Mouse (Mus musculus) left cerebral cortex, adult 11 months (tissue): ENCODE measurements at regions not wholly inside any gene's neighbourhood (a gene's known extent, or its start where the extent isn't known, plus 50 kb on each side); places are given as distances from the start of the nearest gene placed in this dataset.

Experiments used
- DNase-seq: peaks from one replicate; pipeline ENCODE4 v3.0.0; 2022; ENCODE audit warnings: low spot score

DNA sequence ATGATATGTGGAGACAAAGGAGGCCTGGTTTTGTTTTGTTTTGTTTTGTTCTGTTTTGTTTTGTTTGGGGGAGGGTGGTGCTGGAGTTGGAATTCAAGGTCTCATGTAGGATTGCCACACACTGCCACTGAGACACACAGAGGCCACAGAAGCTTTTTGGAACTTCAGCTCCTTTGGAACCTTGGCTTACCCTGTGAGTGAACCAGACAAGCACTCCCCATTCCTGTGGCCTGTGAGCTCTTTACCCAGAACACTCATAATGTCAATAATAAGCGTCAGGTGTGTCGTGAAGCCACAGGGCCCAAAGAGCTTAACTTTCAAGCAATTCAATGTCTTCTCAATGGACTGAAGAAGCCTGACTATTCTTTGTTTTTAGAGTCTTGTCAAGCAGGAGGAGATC, 70.2 kb upstream of the Il15 start:
- DNase-seq, result no peak

DNA sequence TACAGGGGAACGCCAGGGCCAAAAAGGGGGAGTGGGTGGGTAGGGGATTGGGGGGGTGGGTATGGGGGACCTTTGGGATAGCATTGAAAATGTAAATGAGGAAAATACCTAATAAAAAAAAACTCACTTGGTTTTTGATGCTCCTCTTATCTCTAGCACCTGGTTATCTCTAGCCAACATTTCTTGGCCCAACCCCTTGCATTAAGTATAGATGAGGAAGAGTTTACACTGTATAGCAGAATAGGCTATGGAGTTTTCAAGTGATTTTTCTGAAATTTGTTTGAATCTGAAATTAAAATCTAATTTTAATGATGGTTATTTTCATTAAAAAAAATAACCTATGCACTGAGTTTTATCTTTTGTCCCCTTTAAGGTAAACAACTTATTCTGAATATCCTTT, 68.8 kb upstream of the Il15 start:
- no peak for DNase-seq

GRCm38 (mm10) chr8:82469824-82470223, 66.8 kb upstream of the Il15 start:
- DNase-seq, result no peak

DNA sequence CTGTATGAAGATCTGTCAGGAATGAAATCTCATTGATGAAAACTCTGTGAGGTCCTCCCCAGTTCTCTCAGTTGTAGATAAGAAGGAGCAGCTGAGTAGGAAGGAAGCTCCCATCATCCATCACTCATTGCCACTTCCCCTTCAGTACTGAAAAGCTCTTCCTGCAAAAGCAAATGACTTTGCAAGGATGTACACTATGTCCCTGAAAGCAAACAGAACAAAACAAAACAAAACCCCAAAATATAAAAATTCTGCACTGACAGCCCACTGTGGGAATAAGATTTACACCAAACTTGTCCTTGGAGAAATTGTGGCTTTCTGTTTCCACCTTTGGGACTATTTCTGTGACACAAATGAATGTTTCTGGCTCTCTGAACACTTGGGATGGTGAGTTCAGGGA, 59.8 kb upstream of the Il15 start:
- no peak for DNase-seq

- DNase-seq, result no peak
These were observed 56.0 kb upstream of the Il15 start for GRCm38 (mm10) chr8:82459007-82459406.

- DNase-seq, result no peak
These were observed 51.0 kb upstream of the Il15 start for GRCm38 (mm10) chr8:82454056-82454455.
